Mouse (Mus musculus) C2C12 (cell line): ENCODE data around the gene Gm45753.

Experiments
- CTCF ChIP-seq: IDR thresholded peaks from one replicate; pipeline ENCODE4 v1.5.1; 2011; ENCODE audit not compliant: control insufficient read depth, insufficient read depth, insufficient read length
- MAX ChIP-seq: IDR thresholded peaks from one replicate; pipeline ENCODE4 v1.6.1; 2011; ENCODE audit warnings: mild to moderate bottlenecking, control low read depth
- MYOD1 ChIP-seq: IDR thresholded peaks from one replicate; pipeline ENCODE4 v1.6.1; 2011; ENCODE audit warnings: low read depth; ENCODE audit not compliant: control insufficient read depth, insufficient read length
- MYOG ChIP-seq: IDR thresholded peaks from one replicate; pipeline ENCODE4 v1.6.1; 2011; ENCODE audit not compliant: control insufficient read depth, insufficient read length; ENCODE audit errors: extremely low read depth
- USF1 ChIP-seq: IDR thresholded peaks from one replicate; pipeline ENCODE4 v1.6.1; 2011; ENCODE audit warnings: low read depth, mild to moderate bottlenecking, control low read depth, moderate library complexity

- no peak for TF ChIP-seq CTCF
- TF ChIP-seq MAX: no peak
- no peak for TF ChIP-seq USF1
- no peak for TF ChIP-seq MYOD1
- no peak for TF ChIP-seq MYOG
Measured at GRCm38 (mm10) chr8:45254194-45254842, 53.9 kb downstream of the Gm45753 start.
